Comparison of ENCODE assay signal across 12 mouse cellular contexts in the genomic region with DNA sequence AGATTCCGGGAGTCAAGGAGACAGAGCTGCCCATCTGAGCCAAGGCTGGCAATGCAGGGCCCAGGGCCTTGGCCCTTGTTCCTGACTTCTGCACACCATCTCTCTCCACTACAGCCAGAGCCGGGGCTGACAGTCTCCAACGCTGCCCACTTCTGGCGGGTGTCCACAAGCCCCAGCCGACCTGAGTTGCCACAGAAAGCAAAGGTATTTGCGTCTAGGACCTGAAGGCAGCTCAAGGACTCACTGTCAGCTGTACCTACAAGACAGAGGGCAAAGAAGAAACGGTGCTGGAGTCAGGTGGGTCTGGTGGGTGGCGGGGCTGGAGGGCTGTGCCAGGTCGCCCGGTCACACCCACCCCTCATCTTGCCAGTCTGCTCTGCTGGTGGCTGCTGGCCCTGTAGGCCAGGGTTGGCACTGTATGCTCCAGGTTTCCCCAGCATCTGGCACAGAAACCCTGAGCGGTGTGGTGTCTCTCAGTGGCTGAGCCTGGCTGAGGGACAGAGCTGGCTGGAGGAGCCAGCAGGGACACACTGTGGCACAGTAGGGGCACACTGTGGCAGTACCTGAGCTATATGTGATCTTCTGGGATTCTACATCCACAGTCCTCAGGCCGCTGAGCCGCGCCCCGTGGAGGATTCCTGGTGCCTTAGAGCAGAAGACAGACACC. TPM values are rescaled to one million over a fixed set of nuclear protein-coding genes. Genes with fewer than 3 reads are reported as not detected.
DNase-seq lines count a peak whose midpoint lies in the region; ATAC-seq and TF ChIP-seq lines count a peak whose summit lies in the region.
"Had no signal": no experiment of that assay in that cellular context is flagged by ENCODE, and none has a peak within 500 bp of the region (broad histone marks: within the 10 kb centered on the region; RNA-seq: fewer than 3 reads in every experiment).

No protein-coding gene starts in this region.

- TF ChIP-seq CTCF in kidney, postnatal 0 days (IDR thresholded peaks at IDR 0.05; ENCODE audit: low read depth), result no peak
- TF ChIP-seq CTCF in stomach, postnatal 0 days (IDR thresholded peaks at IDR 0.05; ENCODE audit: low read depth), result no peak

- 91% methylated on average over 15 of the region's 15 CpGs for WGBS in kidney, postnatal 0 days
- WGBS in stomach, postnatal 0 days, result 93% methylated on average over 15 of the region's 15 CpGs

- H3K4me1 ChIP-seq in kidney, postnatal 0 days (replicated peaks; ENCODE audit: insufficient read depth, low read length), result peaks cover 11% of the 10 kb centered on the region
- H3K4me1 ChIP-seq in brown adipose tissue, adult 24 weeks (ENCODE audit: control insufficient read depth, insufficient read depth, insufficient read length, low read length), result peaks cover 24% of the 10 kb centered on the region
- H3K4me1 ChIP-seq in stomach, postnatal 0 days (replicated peaks; ENCODE audit: control insufficient read depth, insufficient read depth), result no peaks in the 10 kb centered on the region; the same call in 1 of the 2 replicates

- H3K36me3 ChIP-seq in kidney, postnatal 0 days (ENCODE audit: insufficient read depth, low read length), result peaks cover 50% of the 10 kb centered on the region
- H3K36me3 ChIP-seq in stomach, postnatal 0 days (ENCODE audit: control insufficient read depth, insufficient read depth, low read length), result peaks cover 25% of the 10 kb centered on the region

- no peak overlapping the region for H3K9ac ChIP-seq in kidney, postnatal 0 days (ENCODE audit: low read depth, low read length)
- H3K9ac ChIP-seq in stomach, postnatal 0 days (ENCODE audit: low read length), result no peak overlapping the region
- H3K9ac ChIP-seq: intestine, embryonic 15.5 days; liver, embryonic 15.5 days had no signal

- H3K9me3 ChIP-seq in kidney, postnatal 0 days (replicated peaks; ENCODE audit: low read length), result no peaks in the 10 kb centered on the region
- H3K9me3 ChIP-seq in stomach, postnatal 0 days (ENCODE audit: control insufficient read depth, low read length), result no peaks in the 10 kb centered on the region
- H3K9me3 ChIP-seq: intestine, embryonic 15.5 days; liver, embryonic 15.5 days had no signal

- H3K27ac ChIP-seq in kidney, postnatal 0 days, result peak overlapping the region; percentile 31
- H3K27ac ChIP-seq in brown adipose tissue, adult 24 weeks (replicated peaks; ENCODE audit: low read depth, low read length), result peak overlapping the region; percentile 95
- no peak overlapping the region for H3K27ac ChIP-seq in stomach, postnatal 0 days (replicated peaks)
- H3K27ac ChIP-seq: intestine, embryonic 15.5 days; liver, embryonic 15.5 days; macrophage had no signal

- H3K27me3 ChIP-seq in kidney, postnatal 0 days (ENCODE audit: insufficient read depth, low read length), result no peaks in the 10 kb centered on the region
- H3K27me3 ChIP-seq in stomach, postnatal 0 days (ENCODE audit: control insufficient read depth, insufficient read depth, low read length), result no peaks in the 10 kb centered on the region
- H3K27me3 ChIP-seq: CH12.LX; intestine, embryonic 15.5 days; liver, embryonic 15.5 days had no signal

- no peak overlapping the region for H3K4me3 ChIP-seq in kidney, postnatal 0 days (replicated peaks; ENCODE audit: low read depth, low read length)
- no peak overlapping the region for H3K4me3 ChIP-seq in brown adipose tissue, adult 24 weeks (ENCODE audit: insufficient read depth, low read depth, low read length)
- H3K4me3 ChIP-seq in stomach, postnatal 0 days (ENCODE audit: low read depth, low read length), result no peak overlapping the region
- H3K4me3 ChIP-seq: intestine, embryonic 15.5 days; liver, embryonic 15.5 days had no signal

- H3K4me2 ChIP-seq in kidney, postnatal 0 days (ENCODE audit: low read length), result no peak overlapping the region
- no peak overlapping the region for H3K4me2 ChIP-seq in stomach, postnatal 0 days (replicated peaks; ENCODE audit: low read depth)
- H3K4me2 ChIP-seq: intestine, embryonic 15.5 days; liver, embryonic 15.5 days had no signal

- ATAC-seq in kidney, postnatal 0 days (replicated peaks; ENCODE audit: low FRiP score, low read depth), result no peak
- no peak for ATAC-seq in stomach, postnatal 0 days (ENCODE audit: low FRiP score, low TSS enrichment)
- ATAC-seq: intestine, embryonic 15.5 days had no signal

- TF ChIP-seq EP300 in stomach, postnatal 0 days (optimal IDR thresholded peaks at IDR 0.05), result no peak

- DNase-seq in heart, adult 11 months, result peak; percentile 88
- DNase-seq in heart, adult 9 months (ENCODE audit: low spot score in 2 of 2), result no peak
- DNase-seq in kidney, postnatal 0 days (ENCODE audit: low spot score), result no peak
- DNase-seq in kidney, adult 9 months, result no peak
- DNase-seq in cerebellum, adult 9-10 months, result peak; percentile 73
- no peak for DNase-seq in right cerebral cortex, adult 2 months (ENCODE audit: low spot score in 2 of 2)
- DNase-seq in stomach, postnatal 0 days (ENCODE audit: low spot score), result no peak

RNA-seq across cellular contexts. Expression of gene Wdr73, which starts 7.8 kb away (rescaled TPM):
- polyA plus RNA-seq in kidney, postnatal 0 days (2015; fragmentation: Nextera tagmentation; extraction: Ambion mirVana), result 29.8 and 32.9 TPM in 2 replicates
- 10.4 and 19.3 TPM in 2 replicates for polyA plus RNA-seq in brown adipose tissue, adult 24 weeks (2012; ENCODE audit: insufficient read depth, insufficient read length, missing spikeins)
- polyA plus RNA-seq in stomach, postnatal 0 days (2015; fragmentation: Nextera tagmentation; extraction: Ambion mirVana), result 16.8 and 16.9 TPM in 2 replicates

RNA-seq across cellular contexts. Expression of gene Nmb, which starts 11.7 kb away (rescaled TPM):
- 9.3 and 10.5 TPM in 2 replicates for polyA plus RNA-seq in kidney, postnatal 0 days (2015; fragmentation: Nextera tagmentation; extraction: Ambion mirVana)
- 7.3 and 9.1 TPM in 2 replicates for polyA plus RNA-seq in brown adipose tissue, adult 24 weeks (2012; ENCODE audit: insufficient read depth, insufficient read length, missing spikeins)
- 1.9 and 3.3 TPM in 2 replicates for polyA plus RNA-seq in stomach, postnatal 0 days (2015; fragmentation: Nextera tagmentation; extraction: Ambion mirVana)
- polyA plus RNA-seq: macrophage had no signal

RNA-seq across cellular contexts. Expression of gene Zscan2, which starts 32.5 kb away (rescaled TPM):
- polyA plus RNA-seq in kidney, postnatal 0 days (2015; fragmentation: Nextera tagmentation; extraction: Ambion mirVana), result 2.7 TPM in 2 replicates
- polyA plus RNA-seq in brown adipose tissue, adult 24 weeks (2012; ENCODE audit: insufficient read depth, insufficient read length, missing spikeins), result 1.5 TPM in 1 of 2 replicates, not detected in the other
- polyA plus RNA-seq in stomach, postnatal 0 days (2015; fragmentation: Nextera tagmentation; extraction: Ambion mirVana), result 0.63 and 0.76 TPM in 2 replicates

RNA-seq across cellular contexts. Expression of gene Sec11a, which starts 54.4 kb away (rescaled TPM):
- polyA plus RNA-seq in kidney, postnatal 0 days (2015; fragmentation: Nextera tagmentation; extraction: Ambion mirVana), result 222 and 226 TPM in 2 replicates
- polyA plus RNA-seq in brown adipose tissue, adult 24 weeks (2012; ENCODE audit: insufficient read depth, insufficient read length, missing spikeins), result 61.2 and 77.2 TPM in 2 replicates
- polyA plus RNA-seq in stomach, postnatal 0 days (2015; fragmentation: Nextera tagmentation; extraction: Ambion mirVana), result 167 and 168 TPM in 2 replicates

Comparison
In these comparisons a context has a peak if more than half of its experiments do, and no peak if none do; other contexts are left out.
1. DNase-seq: peak in heart, adult 11 months (single experiment) and cerebellum, adult 9-10 months (single experiment); none in heart, adult 9 months (0 of 2), kidney, postnatal 0 days (single experiment), kidney, adult 9 months (single experiment), right cerebral cortex, adult 2 months (0 of 2) and stomach, postnatal 0 days (single experiment).